Mouse (Mus musculus) thymus, postnatal 10 days (tissue): ENCODE measurements around the gene Tecpr2.

ENCODE experiments used
- DNase-seq, 2 experiments: peaks; one replicate each; pipeline ENCODE4 v3.0.0; 2021; ENCODE audit warnings: low spot score in 2 of 2

The Tecpr2 gene

DNA sequence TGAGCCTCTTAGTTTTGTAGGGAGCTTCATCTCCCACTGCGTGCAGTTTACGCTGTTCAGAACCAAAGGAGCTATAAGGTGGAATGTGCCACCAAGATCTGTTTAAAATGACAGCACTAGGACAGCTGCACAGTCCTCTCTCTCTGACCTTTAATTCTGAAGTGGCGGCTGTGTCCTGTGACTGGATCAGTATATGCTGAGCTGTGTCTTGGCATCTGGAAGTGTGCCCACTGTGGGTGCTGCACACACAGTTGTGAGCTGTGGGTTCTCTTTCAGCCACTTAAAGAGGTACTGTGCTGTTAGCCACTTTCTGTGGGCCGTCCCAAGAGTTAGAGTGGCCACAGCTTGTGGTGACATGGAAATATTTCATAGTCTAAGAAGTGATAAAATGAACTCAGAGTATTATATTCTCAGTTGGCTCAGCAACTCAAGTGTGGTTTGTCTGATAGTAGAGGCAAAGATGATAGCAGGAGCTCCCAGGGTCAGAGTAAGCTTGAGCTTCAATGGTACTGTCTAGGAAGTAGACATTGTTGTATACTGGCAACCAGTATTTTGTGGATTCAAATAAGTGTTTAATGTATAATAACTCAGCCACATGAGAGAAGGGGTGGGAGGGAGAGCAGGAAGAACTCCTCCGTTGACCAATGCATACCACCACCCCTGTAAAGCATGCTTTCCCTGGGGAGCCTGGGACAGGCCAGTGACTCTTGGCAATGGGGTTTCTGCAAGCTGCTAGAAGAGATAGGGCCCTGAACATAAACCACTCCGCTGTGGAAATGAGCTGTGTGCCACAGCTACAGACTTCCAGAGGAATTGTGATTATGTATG lies 59.2 kb downstream of the Tecpr2 start:
- DNase-seq, result no peak

DNA sequence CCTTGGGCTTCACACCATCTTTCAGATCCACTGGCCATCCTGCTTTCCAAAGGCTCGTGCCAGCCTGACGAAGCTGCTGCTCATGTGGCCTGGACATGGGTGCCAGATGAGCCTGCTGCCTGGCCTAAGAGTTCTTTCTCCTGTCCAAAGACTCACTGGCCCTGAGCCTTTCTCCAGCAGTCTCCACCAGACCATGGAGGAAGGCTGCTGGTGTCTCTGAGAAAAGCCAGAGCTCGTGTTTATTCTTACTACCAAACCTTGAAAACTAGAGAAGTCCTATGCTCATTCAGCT lies 59.8 kb downstream of the Tecpr2 start:
- DNase-seq, result no peak

- DNase-seq, result no peak
Observed at GRCm38 (mm10) chr12:110949410-110949809, 60.3 kb downstream of the Tecpr2 start.

- no peak for DNase-seq
Observed at GRCm38 (mm10) chr12:110950151-110950550, 61.1 kb downstream of the Tecpr2 start.

- DNase-seq, result no peak
Observed at GRCm38 (mm10) chr12:110951236-110951635, 62.2 kb downstream of the Tecpr2 start.

DNA sequence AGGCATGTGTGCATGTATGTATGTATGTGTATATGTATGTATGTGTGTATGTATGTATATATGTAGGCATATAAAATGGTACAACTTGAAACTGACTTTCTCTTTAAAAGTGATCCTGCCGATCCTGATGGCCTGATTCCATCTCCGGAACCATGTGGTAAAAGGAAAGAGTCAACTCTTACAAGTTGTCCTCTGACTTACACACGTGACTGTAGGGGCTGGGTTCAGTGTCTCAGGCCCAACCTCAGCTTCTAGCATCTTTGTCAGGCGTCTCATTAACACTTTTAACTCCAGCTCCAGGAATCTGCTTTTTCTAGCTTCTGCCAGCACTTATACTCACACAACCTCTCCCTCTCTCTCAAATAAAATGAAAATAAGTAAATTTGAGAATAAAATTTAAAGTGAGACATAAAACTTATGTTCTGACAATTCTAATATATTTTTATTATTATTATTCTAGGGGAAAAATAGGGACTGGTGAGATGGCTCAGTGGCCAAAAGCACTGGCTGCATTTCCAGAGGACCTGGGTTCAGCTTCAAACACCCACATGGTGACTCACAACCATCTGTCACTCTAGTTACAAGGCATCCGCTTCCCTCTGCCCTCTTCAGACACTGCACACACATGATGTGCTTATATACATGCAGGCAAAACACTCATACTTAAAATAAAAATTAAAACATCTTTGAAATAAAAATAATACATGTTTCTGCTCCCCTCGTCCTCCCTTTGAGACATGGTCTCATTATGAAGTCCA lies 63.7 kb downstream of the Tecpr2 start:
- DNase-seq, result no peak

DNA sequence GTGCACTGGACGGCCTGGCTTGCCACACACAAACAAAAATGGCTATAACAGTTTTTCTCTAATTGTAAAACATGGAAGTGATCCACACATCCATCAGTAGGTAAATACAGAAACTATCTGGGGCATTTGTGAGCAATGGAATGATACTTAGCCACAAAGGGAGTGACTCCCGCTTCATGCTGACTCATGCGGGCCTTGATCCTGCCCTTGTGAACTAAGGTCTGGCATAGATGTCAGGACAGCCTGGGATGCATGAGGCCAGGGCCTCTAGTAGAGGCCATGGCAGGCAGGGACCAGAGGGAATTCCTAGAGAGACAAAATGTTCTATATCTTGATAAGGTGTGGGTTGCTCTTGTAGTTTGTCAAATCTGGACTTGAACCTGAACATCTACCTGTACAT lies 64.4 kb downstream of the Tecpr2 start:
- no peak for DNase-seq

DNA sequence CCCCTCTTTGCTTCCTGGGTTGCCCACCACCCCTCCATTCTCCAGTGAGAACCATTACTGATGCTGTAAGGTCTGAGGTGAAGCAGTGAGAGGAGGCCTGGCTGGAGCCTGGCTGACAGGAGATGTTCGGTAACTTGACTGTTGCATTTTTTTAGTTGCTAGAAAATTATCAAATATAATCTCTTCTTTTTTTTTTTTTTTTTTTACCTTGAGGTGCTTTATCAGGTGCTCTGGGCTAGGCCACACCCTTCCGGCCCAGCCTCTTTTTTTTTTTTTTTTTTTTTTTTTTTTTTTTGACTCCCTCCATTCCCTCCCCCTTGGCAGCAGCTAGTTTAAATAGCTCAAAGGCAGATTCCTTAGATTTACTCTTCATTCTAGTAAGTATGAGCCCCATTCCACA lies 64.8 kb downstream of the Tecpr2 start:
- no peak for DNase-seq

DNA sequence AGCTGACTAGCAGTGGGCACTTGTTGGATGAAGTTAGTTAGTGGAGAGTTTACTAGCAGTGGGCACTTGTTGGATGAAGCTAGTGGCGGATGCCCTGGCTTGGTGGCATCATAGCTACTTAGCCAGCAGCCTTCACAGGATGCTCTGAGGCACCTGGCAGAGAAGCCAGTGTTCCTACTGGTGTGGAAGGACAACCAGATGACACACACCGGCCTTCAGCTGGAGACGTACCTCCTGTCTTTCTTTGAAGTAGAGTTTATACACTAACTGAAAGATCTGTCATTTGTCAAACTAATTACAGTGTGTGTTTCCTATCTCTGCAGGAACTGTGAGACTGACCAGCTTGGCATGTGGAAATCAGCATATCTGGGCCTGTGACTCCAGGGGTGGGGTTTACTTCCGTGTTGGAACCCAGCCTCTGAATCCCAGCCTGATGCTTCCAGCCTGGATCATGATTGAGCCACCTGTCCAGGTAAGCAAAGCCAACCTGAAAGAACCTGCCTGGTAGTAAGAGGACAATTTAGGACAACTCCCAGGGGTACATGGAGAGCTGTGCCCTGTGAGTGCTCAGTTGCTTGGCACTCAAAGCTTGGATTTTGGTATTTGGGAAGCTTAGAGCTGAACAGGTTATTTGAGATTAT lies 65.4 kb downstream of the Tecpr2 start:
- no peak for DNase-seq

DNA sequence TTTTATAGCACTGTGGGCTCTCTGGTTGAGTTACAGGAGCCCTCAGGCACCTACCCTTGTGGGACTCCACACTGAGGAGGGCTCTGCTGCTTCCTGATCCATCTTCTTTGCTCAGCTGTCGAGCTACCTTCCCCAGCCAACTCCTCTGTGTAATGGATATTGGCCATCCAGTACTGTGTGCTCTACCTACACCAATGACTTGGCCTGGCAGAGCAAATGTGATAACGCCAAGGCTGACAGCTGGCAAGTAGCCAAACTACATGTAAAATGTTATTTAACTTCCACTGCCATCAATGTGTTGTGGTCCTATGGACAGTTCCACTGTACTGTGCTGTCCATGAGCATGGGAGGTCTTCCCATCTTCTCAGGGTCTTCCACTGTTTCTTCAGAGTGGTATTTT lies 72.9 kb downstream of the Tecpr2 start:
- no peak for DNase-seq

DNA sequence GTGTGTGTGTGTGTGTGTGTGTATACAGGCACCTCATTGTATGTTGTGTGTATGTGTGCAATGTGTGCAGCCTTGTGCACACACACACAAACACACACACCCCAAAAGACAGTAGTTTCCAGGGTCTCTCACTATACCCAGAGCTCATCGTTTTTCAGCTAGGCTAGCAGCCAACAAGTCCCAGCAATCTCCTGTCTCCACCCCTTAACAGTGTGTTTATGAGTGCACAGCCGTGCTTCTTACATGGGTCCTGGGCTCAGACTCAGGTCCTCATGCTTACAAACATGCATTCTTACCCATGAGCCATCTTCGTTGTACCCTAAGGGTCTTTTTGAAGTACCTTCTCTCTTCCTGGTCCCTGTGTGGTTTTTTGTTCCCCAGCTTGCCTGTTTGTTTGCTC lies 76.4 kb downstream of the Tecpr2 start:
- no peak for DNase-seq

DNA sequence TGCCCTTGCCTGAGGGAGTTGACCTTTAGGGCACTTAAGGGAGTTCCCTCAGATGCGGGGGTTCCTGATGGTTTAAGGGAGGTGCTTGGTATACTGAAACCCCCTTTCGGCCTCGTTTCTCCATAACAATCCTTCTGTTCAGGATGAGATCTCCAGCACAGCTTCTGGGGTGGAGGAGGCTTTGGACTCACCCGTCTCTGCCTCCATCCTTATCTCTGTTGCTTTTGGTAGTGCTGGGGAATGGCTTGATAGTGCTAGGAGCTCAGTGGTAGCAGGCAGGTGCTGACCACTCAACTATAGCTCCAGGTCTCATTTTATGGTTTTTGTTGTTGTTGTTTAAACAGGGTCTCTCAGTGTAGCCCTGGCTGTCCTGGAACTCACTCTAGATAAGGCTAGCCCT lies 77.0 kb downstream of the Tecpr2 start:
- no peak for DNase-seq

GRCm38 (mm10) chr12:110967146-110967545 lies 78.1 kb downstream of the Tecpr2 start:
- no peak for DNase-seq

DNA sequence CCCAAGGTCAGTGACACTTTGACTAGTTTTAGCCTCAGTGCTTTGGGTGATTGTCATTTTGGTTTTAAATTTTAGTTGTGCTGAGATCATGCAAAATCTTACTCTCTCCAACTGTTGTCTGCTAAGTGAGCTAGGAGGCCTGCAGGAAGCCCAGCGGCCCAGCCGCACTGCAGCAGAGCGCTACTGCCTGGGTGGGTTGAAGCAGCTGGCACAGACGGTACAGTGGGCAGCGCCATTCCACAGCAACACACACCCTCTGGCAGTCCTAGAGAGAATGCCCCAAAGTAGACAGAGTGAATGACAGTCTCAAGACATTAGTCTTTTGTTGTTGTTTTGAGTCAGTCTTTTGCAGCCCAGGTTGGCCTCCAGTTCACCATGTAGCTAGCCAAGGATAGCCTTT lies 81.3 kb downstream of the Tecpr2 start:
- no peak for DNase-seq

DNA sequence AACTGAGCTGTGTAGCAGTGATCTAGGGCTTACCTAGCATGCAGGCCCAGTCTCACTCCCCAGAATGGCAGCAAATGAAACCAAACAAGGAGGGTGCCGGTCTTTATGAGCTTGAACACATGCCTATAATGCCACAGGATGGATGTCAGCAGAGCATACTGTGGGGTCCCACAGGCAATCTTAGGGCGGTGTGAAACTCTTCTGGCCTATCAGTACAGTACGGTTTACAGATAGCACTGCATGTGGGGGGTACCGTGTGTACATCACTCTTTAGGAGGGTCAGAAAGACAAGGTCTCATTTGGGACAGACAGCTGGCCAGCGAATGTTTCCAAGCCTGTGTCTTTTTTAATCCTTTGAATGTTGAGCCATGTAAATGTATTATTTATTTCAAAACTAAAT lies 82.9 kb downstream of the Tecpr2 start:
- DNase-seq, result no peak

DNA sequence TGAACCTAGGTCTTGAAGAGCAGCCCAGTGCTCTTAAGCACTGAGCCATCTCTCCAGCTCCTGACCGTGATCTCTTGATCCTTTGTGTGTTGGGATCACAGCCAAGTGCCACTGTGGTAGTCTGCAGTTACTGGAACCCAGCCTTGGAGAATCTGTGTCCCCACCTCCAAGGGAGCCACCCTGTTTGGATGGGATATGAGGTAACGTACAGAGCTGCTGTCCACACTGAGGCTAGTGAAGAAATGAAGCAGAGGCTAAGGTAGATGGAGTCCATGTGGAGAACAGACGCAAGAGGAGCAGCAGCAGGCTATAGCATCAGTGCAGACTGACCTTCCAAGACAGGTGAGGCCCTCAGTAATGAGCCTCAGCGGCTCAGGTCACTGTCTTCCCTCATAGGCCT lies 84.8 kb downstream of the Tecpr2 start:
- DNase-seq, result no peak

DNA sequence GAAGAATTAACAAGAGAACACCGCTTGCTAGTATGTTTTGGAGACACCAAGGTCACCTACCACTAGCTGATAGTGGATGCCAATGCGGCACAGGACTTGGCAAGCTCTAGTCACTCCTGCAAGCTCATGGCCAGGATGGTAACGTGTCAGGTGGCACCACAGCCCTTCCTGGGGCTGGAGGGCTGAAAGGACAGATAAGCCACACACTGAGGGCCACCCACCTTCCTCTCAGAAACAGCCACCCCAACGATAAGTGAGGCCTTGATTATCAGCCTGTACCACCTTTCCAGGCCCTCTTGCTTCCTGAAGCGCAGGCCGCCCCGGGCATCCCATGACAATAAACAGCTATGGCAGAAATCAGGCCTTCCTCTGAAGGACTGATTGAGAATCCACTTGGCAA lies 85.2 kb downstream of the Tecpr2 start:
- no peak for DNase-seq

DNA sequence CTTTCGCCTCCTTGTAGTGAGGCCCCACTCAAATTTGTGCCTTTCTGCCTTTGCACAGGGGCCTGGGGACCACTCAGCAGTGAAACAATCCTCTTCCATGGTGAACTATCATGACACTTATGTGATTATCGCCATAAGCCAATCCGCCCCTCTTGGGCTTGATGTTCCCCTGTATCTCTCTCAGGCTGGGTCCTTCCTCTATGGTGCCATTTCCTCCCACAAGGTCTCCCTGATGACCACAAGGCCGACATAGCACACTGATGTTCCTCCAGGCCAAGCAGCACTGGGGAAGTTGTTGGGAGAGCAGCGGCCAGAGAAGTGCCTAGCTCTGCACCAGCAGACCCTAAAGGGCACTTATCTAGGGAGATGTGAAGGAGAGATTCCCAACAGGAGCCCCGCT lies 85.7 kb downstream of the Tecpr2 start:
- no peak for DNase-seq

- no peak for DNase-seq
Observed at GRCm38 (mm10) chr12:110975385-110975784, 86.3 kb downstream of the Tecpr2 start.

DNA sequence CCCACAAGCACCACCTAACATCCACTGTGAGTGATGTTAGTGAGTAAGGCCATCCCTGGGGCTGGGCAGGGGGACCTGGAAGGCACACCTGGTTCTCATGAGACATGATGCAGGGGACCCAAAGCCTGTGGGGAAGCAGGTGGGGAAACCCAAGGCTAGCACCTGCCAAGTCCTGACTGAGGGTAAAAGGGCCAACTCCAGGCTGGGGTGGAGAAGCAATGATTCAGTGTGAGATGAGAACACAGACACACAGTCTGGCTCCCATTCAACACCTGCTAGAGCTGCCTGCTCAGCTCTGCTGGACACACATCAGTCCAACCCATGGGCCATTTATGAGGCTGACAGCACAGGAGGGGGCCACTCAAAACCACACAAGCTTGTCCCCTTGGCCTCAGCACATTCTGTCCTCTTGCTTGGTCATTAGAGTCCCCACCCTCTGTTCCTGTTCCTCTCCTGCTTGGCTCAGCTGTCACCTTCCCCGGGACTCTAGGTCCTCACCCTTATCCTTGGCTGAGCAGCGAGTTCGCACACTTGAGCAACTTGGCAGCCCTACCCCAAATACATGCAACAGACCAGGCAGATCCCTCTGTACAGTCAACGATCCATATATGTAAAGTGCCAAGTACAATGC lies 86.9 kb downstream of the Tecpr2 start:
- DNase-seq, result no peak

- DNase-seq, result no peak
Observed at GRCm38 (mm10) chr12:110976589-110977344, 87.7 kb downstream of the Tecpr2 start.

DNA sequence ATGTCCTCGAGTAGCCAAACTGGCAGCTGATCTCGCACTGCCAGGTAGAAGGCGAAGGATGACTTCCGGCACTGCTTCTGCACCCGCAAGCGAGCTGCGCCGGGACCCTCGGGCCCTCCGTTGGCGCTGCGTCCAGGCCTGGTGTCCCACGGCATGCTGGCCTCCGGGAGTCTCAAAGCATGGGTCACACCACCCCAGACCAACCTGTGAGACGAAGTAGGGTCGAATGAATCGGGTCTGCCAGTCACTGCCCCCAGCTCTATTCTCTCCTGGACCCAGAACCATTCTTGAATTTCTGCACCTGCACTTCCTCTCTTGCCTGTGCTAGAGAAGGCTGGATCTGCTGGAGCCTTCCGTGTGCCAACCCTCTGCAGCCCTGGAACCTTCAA lies 88.3 kb downstream of the Tecpr2 start:
- no peak for DNase-seq
